Mouse (Mus musculus) v-Abl transformed pro-B cells (cell line): ENCODE results near the gene Vmn1r16.
"Not testable (repeated sequence)": the region's sequence is repeated elsewhere in the genome, so short reads cannot be mapped to it uniquely, and the experiment has no call there.

ENCODE experiments used
- in situ Hi-C, 2 experiments: fragments of 400-800 bp; cut with MboI; formaldehyde crosslinking; loops; one replicate each; pipeline ENCODE4 v1.15.1; 2025; ENCODE audit not compliant: unreplicated experiment in 2 of 2

The Vmn1r16 gene

GRCm38 (mm10) chr6:57329394-57329793 is at the start of gene Vmn1r16:
Vmn1r16 (minus strand) TSS chr6:57329494.
- in situ Hi-C loops, result no loop called here

GRCm38 (mm10) chr6:57367496-57367895 is 38.2 kb upstream of the Vmn1r16 start:
- in situ Hi-C loops, result no loop called here

- in situ Hi-C loops, result not testable (repeated sequence)
Observed at GRCm38 (mm10) chr6:57365866-57366265, 36.6 kb upstream of the Vmn1r16 start.

GRCm38 (mm10) chr6:57363627-57364026 is 34.3 kb upstream of the Vmn1r16 start, which contains the start of gene Vmn1r17:
Vmn1r17 (minus strand) TSS chr6:57363727.
- in situ Hi-C loops, result no loop called here

GRCm38 (mm10) chr6:57356864-57357263 is 27.6 kb upstream of the Vmn1r16 start:
- in situ Hi-C loops, result no loop called here

GRCm38 (mm10) chr6:57326176-57326575 is 3.1 kb downstream of the Vmn1r16 start:
- in situ Hi-C loops, result no loop called here

GRCm38 (mm10) chr6:57278952-57279351 is 50.3 kb downstream of the Vmn1r16 start:
- in situ Hi-C loops, result no loop called here

GRCm38 (mm10) chr6:57272517-57272916 is 56.8 kb downstream of the Vmn1r16 start:
- in situ Hi-C loops, result no loop called here

- in situ Hi-C loops, result no loop called here
Observed at GRCm38 (mm10) chr6:57271881-57272280, 57.4 kb downstream of the Vmn1r16 start.
